Mouse (Mus musculus) fibroblast of lung, adult 2 months (primary cell): Measurements from ENCODE around the gene 2510009E07Rik.
"Not testable (repeated sequence)": the region's sequence is repeated elsewhere in the genome, so short reads cannot be mapped to it uniquely, and the experiment has no call there.

Source experiments
- DNase-seq: peaks from one replicate; pipeline ENCODE4 v3.0.0-alpha.2; 2011; ENCODE audit warnings: low read depth

The 2510009E07Rik gene

DNA sequence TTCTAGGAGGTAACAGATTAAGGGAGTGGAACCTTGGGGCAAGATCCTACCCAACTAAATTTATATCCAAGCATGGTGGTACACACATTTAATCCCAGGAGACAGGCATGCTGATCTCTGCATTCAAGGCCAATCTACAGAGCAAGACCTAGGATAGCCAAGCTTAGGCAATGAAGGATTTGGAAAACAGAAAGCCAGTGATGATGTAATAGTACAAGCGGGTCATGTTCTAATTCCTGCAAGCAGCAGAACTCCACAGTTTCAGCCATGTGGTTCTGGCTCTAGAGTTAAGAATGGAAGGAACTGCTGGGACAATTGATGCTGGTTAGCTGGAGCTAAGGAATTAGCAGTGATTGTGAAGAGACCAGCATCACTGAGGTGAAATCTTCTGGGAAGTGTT is 20.8 kb downstream of the 2510009E07Rik start:
- not testable (repeated sequence) for DNase-seq

DNA sequence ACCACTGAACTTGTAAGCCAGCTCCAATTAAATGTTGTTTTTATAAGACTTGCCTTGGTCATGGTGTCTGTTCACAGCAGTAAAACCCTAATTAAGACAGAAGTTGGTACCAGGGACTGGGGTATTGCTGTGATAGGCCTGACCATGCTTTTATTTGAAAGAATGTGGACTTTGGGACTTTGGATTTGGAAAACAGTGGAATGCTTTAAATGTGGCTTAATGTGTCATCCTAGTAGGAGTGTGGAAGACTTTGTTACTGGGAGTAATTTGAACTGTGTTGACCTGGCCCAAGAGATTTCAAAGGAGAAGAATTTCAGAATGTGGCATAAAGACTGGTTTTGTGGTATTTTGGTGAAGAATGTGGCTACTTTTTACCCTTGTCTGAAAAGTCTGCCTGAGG is 21.4 kb downstream of the 2510009E07Rik start:
- not testable (repeated sequence) for DNase-seq

DNA sequence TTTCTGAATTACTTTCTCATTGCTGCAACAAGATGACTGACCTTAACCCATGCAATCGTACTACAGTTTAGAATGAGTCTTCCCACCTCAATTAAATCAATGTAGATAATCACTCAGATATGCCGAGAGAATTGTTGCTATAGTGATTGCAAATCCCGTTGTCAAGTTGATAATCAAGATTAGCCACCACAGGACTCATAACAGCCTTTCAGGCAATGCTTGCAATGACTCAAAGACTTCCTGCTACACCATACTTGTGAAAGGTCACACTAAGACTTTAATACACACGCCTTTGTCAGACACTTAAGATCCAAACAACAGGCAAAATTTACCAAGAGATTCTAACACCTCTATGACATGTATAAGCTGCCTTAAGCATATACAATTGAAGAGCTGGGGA is 22.6 kb downstream of the 2510009E07Rik start:
- no peak for DNase-seq

DNA sequence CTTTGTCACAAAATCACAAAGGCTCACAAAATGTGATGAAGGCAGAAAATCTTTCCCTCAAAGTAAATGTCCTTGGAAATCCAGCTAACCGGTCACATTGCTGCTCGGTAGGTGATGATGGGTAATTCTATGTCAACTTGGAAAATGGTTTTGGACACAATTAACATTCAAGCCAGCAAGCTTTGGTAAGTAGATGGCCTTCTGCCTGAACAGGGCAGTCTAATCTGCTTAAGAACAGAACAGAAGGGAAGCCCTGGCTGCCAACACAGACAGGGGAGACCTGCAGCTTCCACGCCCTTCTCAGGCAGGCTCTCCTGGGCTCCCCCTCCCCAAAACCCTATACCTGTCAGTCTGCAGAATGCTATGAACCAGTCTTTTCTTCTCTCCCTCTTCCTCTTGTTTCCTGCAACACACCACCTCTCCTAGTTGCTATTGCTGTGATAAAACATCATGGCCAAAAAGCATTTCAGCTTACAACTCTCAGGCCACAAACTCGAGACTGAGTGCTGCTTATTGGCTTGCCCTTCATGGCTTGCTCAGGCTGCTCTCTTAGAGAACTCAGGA is 29.0 kb downstream of the 2510009E07Rik start:
- no peak for DNase-seq

DNA sequence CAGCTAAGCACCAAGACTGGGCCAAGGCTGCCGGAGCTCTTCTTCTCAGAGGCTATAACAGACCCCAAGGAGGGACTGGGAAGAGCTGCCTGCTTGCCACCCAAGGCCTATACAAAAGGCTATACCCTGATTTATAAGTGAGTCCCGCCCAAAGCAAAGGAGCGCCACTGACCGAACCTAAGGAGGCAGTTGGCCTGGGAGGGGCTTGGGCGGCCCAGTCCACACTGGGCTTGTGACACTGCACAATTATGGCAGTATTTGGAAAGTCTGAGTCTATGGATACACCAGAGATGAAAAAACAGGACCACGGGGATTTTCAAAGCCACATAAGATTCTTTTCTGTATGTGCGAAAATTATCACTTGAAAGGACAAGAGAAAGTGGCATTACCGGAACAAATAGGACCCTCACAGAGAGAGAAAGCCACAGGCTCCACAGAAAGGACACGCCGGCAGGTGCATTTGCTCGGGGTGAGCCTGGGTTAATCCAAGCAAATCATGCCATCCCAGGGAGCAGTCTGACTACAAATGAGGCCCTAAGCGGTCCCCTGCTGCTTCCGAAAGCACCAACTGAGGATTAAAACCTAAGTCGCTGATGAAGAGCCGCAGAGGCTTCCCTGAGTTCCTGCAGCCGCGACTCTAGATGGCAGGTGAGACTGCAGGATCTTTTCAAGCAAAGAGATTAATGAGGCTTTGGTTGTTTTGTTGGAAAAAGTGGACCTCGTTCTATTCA is 29.7 kb downstream of the 2510009E07Rik start:
- no peak for DNase-seq

DNA sequence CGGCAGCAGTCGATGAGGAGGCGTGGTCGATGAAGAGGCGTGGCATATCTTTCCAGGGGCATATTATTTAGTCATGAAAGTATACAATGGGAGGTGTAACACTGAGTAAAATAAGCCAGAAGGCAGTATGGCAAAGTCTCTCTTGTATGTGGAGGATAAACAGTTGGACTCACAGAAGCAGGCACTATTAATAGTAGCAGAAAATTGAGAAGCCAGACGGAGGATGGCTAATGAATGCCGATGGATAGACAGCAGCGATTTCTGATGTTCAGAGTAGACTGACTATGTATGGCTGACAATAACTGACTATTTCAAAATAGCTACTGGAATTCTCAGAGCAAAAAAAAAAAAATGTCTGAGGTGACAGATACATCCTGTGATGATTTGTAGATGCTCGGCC is 38.5 kb downstream of the 2510009E07Rik start:
- no peak for DNase-seq

DNA sequence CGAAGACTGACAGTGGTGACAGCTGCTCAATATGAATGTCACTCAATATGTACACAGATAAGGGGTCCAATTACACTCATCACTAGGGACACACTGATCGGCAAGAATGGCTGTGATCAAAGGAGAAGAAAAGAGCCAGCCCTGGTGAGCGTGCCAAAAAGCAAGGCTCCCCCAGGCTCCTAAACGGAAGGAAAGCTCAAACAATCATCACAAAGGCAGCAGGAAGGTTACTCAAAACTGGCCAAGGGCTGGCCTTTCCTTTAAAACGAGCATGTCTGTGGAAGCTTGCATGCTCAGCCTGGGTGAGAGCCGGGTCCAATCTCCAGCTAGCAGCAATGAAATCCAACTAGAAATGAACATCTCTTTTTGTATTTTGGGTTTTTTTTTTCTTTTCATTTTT is 39.2 kb downstream of the 2510009E07Rik start:
- DNase-seq = no peak

DNA sequence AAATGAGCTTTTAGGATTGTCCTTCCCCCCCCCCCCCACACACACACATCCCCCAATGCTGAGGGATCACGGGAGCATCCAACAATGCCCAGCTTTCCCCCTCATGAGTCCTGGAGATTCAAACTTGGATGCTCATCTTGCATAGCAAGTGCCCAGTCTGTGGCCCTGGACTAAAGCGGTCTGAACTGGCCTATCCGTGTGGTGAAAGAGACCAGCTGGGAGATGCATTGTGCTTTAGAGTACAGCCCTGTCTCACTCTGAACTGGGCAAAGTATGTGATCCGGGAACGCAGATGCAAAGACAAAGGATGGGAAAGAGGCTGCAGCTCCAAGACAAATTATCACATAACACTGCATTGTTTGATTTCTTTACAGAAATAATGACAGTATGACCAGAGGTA is 40.1 kb downstream of the 2510009E07Rik start:
- DNase-seq = no peak

DNA sequence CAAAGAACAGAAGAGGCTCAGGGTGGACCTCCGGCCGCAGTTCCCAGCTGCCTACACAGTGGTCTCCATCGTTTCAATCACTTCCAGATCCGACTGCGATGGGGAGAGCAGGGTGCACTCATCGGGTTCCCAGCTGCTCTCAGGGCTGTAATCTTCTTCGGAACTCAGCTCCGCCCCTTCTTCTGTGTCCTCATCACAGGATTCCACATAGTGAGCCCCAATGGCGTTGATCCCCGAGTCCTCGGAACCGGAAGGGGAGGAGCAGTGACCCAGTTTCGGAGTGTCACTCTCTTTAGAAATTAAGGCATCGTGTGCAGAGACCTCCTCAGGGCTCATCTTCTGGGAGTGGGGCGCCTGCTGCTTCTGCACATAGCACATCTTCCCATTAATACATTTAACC is 41.3 kb downstream of the 2510009E07Rik start:
- DNase-seq = no peak

DNA sequence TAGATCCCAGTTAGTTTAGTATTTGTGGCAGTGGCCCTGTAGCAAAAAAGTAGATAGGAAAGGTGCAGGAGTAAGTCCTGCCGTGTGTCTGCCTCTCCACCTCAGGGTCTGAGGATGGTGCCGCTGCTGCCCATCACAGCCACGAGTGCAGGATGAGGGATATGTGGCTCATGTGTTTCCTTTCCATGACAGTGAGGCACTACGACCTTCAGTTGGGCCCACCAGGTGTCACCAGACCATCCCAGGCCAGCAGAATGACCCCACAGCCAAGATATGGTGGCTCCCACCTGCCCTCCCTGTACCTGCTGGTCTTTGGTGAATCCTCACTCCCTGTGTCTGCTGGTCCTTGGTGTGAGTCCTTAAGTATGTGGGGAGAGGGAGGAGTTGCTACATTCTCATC is 43.3 kb downstream of the 2510009E07Rik start:
- no peak for DNase-seq

DNA sequence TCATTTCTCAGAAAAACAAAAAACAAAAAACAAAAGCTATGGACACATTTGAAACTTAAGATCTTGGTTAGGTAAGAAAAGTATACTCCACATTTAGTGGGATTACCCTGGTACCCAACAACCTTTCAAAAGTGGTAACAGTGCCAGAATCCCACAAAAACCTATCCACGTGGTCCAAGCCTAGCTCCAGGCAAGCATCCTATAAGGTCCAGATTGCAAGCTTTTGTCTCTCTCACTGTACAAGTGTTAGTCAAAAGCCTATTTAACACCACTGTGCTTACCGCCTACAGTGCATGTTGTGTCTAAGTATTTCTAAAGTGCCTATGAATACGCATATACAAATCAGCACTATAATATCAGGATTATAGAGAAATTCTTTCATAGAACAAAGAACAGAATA is 44.2 kb downstream of the 2510009E07Rik start:
- DNase-seq = no peak

DNA sequence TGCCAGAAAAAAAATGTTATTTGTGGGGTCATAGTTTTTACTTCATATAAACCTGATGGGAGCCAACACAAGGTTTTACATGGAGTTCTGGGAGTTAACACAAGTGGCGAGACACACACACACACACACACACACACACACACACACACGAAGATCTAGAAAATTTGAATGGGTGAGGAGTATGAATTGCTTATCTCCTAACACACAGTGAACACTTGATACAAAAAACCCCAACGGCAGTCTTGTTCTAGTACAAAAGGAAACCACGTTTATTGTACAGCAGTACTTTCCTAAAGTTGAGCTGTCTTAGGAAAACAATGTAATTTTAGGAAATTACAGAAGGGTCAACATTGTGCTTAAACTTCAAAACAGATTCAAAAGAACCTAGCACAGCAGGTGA is 45.7 kb downstream of the 2510009E07Rik start:
- no peak for DNase-seq

DNA sequence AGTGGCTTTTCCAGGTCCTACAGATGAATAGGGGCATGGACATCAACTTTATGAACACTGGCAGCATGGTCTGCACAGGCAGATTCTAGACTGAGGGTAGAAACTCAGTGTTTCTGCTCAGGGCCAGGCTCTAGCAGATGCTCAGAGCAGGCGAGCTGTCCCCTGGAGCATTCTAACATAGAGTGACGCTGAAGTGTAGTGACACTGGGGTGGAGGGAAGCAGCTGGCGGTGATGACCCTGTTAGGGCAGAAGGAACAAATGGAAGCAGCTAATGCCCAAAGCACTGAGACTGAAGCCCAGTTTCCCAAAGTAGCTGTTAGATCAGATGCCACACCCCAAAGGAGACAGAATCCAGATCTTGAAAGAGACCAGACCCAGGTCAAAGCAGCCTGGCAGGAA is 48.0 kb downstream of the 2510009E07Rik start:
- no peak for DNase-seq

DNA sequence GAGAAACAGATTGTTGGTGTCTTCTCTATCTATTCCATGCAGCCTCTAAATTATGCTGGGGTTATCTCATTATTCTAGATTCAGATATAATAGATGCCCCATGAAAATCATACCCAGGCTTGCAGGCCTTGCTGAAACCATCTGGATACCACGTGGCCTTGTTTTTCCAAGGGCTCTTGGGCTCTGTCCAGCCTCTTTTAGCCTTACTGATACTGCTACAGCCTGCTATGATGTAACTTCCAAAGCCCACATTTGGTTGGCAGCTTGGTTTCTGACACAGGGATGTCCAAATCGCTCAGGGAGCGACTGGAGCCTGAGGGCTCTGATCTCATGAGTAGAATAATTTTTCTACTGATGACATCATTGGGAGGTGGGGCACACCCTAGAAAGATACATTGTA is 48.5 kb downstream of the 2510009E07Rik start:
- peak; percentile 63 for DNase-seq

DNA sequence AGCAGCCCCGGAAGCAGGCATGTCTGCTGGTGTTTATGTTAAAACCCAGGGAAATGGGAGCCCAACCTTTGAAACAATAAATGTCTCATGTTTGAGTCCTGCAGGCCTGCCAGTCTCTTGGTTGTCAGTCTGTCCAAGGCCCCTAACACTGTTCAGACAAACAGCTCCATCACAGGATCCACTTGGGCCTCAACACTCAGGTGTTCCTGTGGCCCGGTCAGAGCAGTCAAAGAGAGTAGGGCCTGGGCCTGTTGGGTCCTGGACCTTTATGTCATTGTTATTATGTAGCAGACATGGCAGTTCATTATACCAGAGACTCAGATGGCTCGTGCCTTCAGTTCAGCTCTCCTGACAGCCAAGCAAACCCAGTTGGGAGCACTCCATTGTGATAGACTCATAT is 49.9 kb downstream of the 2510009E07Rik start:
- DNase-seq = no peak

DNA sequence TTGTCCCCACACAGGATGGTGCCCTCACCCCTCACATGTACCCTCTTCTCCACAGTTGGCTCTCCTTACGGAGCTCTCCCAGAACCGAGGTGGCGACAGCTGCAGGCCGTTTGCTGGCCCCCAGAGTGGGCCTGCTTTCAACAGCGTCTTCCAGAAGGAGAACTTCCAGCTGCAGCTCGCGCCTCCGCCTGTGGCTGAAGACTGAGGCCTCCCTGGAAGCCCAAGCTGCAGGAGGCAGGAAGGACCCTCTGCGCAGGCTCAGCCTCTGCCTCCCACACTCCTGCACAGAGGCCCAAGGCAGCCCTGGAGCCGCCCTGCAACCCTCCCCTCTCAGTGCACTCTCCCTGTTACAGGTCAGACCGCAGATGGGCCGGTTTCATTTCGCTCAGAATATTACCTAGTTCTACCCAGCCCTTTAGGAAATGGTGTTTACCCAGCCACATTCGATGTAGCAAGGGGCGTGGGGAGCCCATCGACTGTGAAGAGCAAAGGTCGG is 50.4 kb downstream of the 2510009E07Rik start:
- no peak for DNase-seq

DNA sequence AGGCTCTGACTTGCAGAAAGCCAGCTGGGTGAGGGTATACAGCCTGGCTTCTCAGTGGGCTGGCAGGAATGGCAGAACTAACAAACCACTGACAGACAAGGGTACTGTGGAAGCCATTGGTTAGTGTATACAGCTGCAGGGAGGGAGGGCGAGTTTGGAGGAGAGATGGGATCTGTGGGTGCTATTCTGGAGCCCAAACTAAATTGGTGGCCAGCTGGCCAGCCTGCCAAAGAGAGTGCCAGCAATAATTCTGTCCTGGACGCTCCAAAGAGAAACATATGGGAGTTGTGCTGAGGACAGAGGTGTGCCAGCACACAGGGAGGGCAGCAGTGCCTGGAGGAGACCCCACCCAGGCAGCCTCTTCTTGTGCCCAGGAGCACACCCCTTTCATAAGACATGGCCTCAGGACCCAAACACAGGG is 50.8 kb downstream of the 2510009E07Rik start:
- DNase-seq = no peak

DNA sequence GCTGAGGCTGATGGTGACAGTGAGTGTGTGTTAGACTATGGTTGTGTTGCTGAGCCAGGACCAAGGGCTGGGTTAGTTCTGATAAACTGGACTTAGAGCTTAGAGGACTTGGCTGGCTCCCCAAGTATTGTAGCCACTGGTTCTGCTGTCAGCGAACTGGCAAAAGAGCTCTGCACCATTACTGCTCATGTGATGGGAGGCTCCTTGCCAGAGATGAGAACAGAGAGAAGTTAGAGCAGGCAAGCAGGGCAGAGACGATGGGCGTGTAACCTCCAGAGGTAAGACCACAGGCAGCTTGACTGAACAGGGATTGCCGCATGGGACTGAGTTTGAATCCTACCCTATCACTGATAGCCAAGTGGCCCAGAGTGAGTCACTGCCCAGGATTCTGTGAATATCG is 51.6 kb downstream of the 2510009E07Rik start:
- no peak for DNase-seq

DNA sequence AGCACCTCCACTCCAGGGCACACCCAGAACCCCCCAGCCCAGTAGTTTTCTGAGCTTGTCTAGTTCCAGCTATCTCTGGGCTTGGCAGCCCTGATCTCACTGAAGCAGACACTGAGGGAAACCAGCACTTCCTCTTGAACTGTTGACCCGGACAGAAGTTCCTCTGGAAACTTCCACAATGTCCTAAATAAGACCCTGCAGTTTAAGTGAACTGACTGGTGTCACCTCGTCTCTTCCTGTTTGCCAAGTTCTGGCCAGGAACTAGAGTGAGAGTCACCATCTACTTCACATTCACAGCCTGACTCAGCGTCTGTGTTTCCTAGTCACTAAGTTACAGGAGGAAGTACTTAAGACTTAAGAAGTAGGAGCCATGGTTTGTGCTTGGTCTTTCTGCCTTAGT is 52.5 kb downstream of the 2510009E07Rik start:
- no peak for DNase-seq

DNA sequence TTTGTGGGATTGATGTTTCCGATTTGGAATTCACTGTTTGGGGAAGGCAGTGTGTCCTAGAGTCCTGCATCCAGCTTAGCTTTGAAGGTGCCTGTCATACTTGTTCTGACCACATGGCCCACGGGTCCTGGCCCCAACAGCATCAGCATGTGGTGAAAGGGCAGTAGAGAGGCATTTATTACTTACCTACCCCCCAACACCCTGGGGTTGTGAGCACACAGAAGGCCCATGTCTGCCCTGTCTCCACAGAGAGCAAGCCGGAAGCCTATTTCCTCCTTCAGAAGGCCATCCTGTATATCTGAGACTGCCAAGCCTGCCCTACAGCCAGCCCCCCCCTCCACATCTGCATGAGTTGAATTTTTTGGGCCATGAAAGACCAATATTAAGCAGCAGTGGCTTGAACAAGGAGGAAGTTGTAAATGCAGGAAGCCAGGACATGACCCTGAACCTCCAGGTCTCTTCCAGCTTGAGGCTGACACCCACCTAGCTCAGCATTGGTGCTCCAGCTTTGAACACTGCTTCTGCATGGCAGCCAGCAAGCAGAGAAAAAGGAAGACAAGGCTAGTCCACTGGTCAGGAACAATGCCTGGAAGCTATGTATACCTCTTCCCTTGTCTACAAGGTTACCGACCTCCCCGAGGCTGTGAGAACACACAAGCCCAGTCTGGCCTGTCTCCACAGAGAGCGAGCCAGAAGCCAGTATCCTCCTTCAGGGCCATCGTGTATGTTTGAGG is 53.5 kb downstream of the 2510009E07Rik start:
- DNase-seq = no peak

DNA sequence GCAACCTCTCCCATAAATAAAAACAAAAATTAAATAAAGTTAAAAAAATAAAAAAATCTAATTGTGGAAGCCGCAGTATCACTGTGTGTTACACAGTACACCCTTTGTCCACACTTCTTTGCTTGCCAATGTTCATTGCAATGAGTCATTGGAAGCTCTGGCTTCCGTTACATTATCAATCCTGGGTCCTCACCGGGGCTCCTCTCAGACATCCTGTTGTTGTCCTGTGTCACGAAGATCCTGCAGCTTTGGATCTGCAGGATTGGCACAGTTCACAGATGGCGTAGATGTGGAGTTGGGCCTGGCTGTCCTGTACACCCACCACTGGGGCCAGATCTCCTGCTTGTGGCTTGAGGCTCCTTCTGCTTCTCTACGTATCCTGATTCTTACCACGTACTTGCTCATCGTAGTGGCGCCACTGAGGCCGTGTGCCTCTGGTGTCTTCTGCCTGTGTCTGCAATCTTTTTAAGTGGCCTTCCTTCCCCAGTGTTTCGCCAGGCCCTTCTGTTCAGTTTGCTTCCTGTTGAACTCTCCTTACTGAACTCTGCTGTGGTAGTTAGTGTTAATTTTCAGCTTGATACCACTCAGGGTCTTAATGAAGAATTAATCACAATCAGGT is 57.2 kb downstream of the 2510009E07Rik start:
- no peak for DNase-seq

DNA sequence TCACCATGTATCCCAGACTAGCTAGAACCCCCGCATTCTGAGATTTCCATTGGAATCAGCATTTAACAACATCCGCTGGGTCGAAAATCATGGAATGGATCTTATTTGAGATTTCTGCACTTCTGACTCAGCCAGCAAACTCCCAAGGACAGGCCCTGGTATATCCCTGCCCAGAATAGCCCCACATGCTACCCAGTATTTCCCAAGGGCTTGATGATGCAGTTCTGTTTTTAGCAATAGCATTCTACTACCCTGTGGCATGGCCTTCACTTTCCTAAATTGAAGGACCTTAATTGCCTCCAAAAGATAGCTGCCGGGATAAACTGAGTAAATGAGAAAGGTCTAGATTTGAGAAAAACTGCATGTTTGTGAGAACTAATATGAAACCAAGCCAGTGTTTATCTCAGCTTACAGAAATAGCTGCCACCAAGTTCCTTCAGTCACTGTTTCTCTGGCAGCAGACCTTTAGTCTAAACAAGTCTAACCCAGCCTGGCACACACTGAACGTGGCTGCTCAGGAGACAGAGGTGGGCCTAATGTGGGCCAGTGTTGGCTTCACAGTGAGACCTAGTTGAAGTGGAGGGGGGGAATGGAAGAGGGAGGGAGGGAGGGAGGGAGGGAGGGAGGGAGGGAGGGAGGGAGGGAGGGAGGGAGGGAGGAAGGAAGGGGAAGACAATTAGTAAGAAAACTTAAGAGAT is 58.2 kb downstream of the 2510009E07Rik start:
- no peak for DNase-seq
